Mouse (Mus musculus) thymus, postnatal 14 days (tissue): ENCODE measurements at regions not wholly inside any gene's neighbourhood (a gene's known extent, or its start where the extent isn't known, plus 50 kb on each side); places are given as distances from the start of the nearest gene placed in this dataset.

Experiments
- DNase-seq: peaks from one replicate; pipeline ENCODE4 v3.0.0; 2021

GRCm38 (mm10) chr15:38351701-38352100 lies 926.3 kb downstream of the 4930447A16Rik start:
- DNase-seq: no peak

- no peak for DNase-seq
Observed at GRCm38 (mm10) chr15:38353371-38353770, 928.0 kb downstream of the 4930447A16Rik start.

GRCm38 (mm10) chr15:38359053-38359452 lies 933.7 kb downstream of the 4930447A16Rik start:
- DNase-seq: no peak

- DNase-seq: no peak
Observed at GRCm38 (mm10) chr15:38363522-38363921, 938.2 kb downstream of the 4930447A16Rik start.

GRCm38 (mm10) chr15:38364014-38364413 lies 938.7 kb downstream of the 4930447A16Rik start:
- DNase-seq: no peak

GRCm38 (mm10) chr15:38367643-38368042 lies 942.3 kb downstream of the 4930447A16Rik start:
- no peak for DNase-seq

GRCm38 (mm10) chr15:38368291-38368690 lies 942.9 kb downstream of the 4930447A16Rik start:
- DNase-seq: no peak

GRCm38 (mm10) chr15:38371404-38372090 lies 946.2 kb downstream of the 4930447A16Rik start:
- no peak for DNase-seq

GRCm38 (mm10) chr15:38373797-38374196 lies 948.4 kb downstream of the 4930447A16Rik start:
- DNase-seq: peak; percentile 43

GRCm38 (mm10) chr15:38374786-38375185 lies 949.4 kb downstream of the 4930447A16Rik start:
- DNase-seq: no peak

GRCm38 (mm10) chr15:38378106-38378505 lies 952.8 kb downstream of the 4930447A16Rik start:
- DNase-seq: peak; percentile 20

- peak; percentile 37 for DNase-seq
Observed at GRCm38 (mm10) chr15:38387617-38388016, 962.3 kb downstream of the 4930447A16Rik start.

GRCm38 (mm10) chr15:38388436-38388835 lies 963.1 kb downstream of the 4930447A16Rik start:
- DNase-seq: no peak

- no peak for DNase-seq
Observed at GRCm38 (mm10) chr15:38390450-38390849, 965.1 kb downstream of the 4930447A16Rik start.

GRCm38 (mm10) chr15:38391420-38391819 lies 966.1 kb downstream of the 4930447A16Rik start:
- no peak for DNase-seq

GRCm38 (mm10) chr15:38391860-38392259 lies 966.5 kb downstream of the 4930447A16Rik start:
- no peak for DNase-seq

GRCm38 (mm10) chr15:38392441-38393149 lies 967.2 kb downstream of the 4930447A16Rik start:
- DNase-seq: no peak

- no peak for DNase-seq
Observed at GRCm38 (mm10) chr15:38398852-38399251, 973.5 kb downstream of the 4930447A16Rik start.

GRCm38 (mm10) chr15:38402762-38403161 lies 977.4 kb downstream of the 4930447A16Rik start:
- DNase-seq: no peak

GRCm38 (mm10) chr15:38403760-38404375 lies 978.5 kb downstream of the 4930447A16Rik start:
- no peak for DNase-seq

- peak; percentile 20 for DNase-seq
Observed at GRCm38 (mm10) chr15:38406114-38406960, 981.0 kb downstream of the 4930447A16Rik start.

GRCm38 (mm10) chr15:38407476-38407875 lies 982.1 kb downstream of the 4930447A16Rik start:
- DNase-seq: no peak

- DNase-seq: no peak
Observed at GRCm38 (mm10) chr15:38409168-38409567, 983.8 kb downstream of the 4930447A16Rik start.
